Mouse (Mus musculus): ENCODE data around the gene Slc1a7. TPM values are rescaled to one million over a fixed set of nuclear protein-coding genes. Genes with fewer than 3 reads are reported as not detected.

Slc1a7 gene
- total RNA-seq, 4 experiments from 2014 or later = 0.17 to 0.20 TPM; not detected in 2

DNA sequence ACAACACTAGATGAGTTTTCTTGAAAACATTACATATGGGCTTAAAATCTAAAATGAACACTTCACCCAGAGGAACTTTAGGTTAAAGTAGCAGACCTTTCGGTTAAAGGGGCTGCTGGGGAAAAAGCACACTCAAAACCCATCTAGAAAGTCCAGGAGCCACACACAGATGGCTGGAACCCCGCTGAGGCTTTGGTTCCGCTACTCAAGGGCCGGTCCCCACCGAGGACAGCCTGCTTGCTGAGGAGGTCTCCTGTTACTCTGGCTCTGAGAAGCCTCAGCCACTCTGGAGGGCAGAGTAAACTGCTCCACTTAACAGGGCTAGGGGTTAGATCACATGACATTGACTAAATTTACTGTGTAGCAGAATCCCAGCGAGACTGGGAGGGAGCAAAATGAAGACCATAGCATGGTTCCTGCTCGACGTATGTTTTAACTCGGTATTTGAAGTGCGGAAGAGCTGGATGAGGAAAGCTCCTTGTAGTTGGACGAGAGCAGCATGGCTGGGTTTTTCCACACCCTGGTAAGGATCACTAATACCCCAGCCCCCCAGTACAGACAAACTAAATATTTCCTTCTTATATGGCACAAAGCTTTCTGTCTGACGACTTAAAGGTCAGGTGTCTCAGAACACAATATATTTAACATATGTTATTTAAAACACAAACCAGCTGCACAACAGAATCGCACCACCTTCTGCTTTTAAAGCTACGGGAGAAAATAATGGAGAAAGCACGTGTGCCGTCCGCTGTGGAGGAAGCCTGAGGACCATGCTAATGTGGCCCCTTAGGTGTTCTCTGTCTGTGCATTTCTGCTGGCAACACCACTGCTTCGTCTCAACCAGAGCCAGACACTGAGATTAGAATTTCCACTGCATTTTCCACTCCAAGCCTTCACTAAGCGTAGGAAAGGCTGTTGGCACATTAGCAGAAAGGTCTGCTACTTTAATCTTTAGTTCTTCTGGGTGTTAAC, 77.3 kb downstream of the Slc1a7 start:
- no peak for DNase-seq (ENCODE audit: low spot score in 2 of 2)

DNA sequence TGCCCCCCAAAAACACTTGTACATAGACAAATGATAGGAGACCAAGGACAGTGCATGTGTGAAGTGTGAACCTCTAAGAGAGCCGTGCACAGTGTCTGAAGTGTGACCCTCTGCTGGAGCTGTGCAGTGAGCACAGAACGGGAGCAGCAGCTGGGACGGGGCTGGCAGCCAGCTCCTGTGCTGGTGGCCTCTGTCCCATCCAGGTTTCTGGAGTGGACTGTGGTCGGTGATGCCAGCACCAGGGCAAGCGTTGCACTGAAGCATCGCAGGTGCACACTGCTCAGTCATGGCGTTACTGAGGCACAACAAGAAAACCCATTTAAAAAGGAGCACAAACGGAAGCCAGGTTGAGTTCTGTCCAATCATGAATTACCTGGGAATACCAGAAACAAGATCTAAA, 78.0 kb downstream of the Slc1a7 start:
- no peak for DNase-seq (ENCODE audit: low spot score in 2 of 2)

DNA sequence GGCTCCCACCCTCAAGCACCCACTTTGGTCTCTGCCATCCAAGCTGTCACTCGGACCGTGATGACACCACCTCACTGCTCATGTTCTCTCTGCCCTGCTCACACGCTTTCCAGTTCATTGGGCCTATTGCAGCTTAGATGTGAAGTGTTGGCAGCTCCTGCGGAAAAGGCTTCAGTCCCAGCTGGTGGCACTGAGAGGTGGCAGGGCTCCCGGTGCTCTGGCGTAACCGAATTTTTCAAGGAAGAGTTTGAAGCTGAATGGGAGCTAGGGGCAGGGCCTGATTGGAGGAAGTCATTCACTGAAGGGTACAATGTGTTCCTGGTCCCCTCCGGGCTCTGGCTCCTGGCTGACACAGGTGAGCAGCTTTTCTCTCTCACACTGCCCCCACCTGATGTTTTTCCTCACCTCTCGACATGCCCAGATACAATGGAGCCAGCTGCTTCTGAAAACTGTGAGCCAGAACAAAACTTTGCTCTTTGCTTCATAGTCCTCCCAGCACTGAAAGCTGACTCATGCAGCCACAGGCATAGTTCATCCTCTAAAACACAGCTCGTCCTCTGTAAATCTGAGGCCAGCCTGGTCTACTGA, 83.6 kb downstream of the Slc1a7 start:
- DNase-seq (ENCODE audit: low spot score in 2 of 2) = peak in 1 of 2 experiments; percentile 46

- no peak for DNase-seq (ENCODE audit: low spot score in 2 of 2)
Measured at GRCm38 (mm10) chr4:108052673-108053072, 84.5 kb downstream of the Slc1a7 start.

- DNase-seq (ENCODE audit: low spot score in 2 of 2) = no peak
Measured at GRCm38 (mm10) chr4:108055873-108056272, 87.7 kb downstream of the Slc1a7 start.

- DNase-seq (ENCODE audit: low spot score in 2 of 2) = no peak
Measured at GRCm38 (mm10) chr4:108057247-108057646, 89.1 kb downstream of the Slc1a7 start.

DNA sequence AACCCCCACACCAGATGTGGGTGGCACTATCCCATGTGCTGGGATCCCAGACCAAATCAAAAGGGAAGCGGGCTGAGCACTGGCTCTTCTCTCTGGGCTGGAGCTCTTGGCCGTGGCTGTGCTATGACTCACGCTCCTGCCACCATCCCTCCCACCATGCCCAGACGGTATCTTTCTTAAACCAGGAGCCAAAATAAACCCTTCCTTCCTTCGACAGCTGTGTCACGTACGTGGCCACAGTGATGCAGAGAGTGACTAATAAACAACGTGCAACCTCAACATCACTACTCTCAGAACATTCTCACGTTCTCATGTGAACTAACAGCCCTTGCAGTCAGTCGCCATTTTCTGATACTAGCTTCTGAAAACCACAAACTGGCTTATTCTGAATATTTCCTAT, 90.0 kb downstream of the Slc1a7 start:
- peak in 1 of 2 experiments; percentile 23 for DNase-seq (ENCODE audit: low spot score in 2 of 2)

DNA sequence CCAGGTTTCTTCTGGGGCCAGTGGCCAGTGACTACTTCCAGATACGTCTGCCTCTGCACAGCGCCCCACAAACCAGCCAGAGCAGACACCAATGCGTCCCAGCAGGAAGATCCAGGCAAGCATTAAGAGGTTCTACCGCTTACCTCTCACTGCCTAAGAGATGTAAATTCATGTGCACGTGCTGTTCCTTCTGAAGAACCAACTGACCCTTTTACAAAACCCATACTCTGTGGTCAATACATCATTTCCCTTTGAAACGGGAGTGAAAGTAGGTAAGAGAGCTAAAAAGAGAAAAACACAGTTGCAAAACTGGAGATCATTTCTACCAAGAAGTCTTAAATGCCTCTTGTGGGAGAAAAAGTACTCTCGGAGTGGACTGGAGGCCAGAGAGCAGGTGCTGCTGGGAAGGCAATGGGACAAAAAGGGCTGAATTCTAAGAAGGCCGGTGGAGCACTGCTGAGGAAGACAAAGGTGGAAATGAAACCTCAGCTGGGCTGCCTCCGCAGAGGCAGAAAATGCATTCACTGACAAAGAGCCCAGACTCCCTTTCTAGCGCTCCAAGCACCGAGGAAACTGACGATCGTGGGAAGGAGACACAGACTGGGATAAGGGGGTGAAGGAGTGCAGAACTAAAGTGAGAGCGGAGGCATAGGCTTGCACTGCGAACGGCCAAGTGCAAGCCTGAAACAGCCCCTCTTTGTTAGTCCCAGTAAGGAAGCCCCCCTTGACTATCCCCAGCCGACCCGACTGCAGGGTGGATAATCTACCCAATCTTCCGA, 91.7 kb downstream of the Slc1a7 start:
- no peak for DNase-seq (ENCODE audit: low spot score in 2 of 2)

- no peak for DNase-seq (ENCODE audit: low spot score in 2 of 2)
Measured at GRCm38 (mm10) chr4:108060774-108061173, 92.6 kb downstream of the Slc1a7 start.

- DNase-seq (ENCODE audit: low spot score in 2 of 2) = no peak
Measured at GRCm38 (mm10) chr4:108062524-108062923, 94.4 kb downstream of the Slc1a7 start.

Other genes starting within 250 kb of the Slc1a7 start
- gene Lrp8, start 166.1 kb upstream of the Slc1a7 start, total RNA-seq (2022) = 100 to 1,000 TPM in 1 of 4 experiments, 10 to 100 TPM in 3; 82.8 to 103 (median 94.8) TPM
- gene Magoh, start 88.6 kb upstream of the Slc1a7 start, total RNA-seq (2022) = 10 to 100 TPM; 33.5 to 41.2 (median 38.7) TPM
- gene 0610037L13Rik, start 78.5 kb upstream of the Slc1a7 start, total RNA-seq (2022) = 10 to 100 TPM; 54.2 to 71.4 (median 58.9) TPM
- 1 to 10 TPM; 7.5 to 8.4 (median 7.9) TPM for gene Cpt2, start 44.7 kb upstream of the Slc1a7 start, total RNA-seq (2022)
- gene Podn, start 128.1 kb downstream of the Slc1a7 start, total RNA-seq (2022) = 10 to 100 TPM in 2 of 4 experiments, 1 to 10 TPM in 2; 7.6 to 14.2 (median 10.4) TPM
- gene Scp2, start 176.7 kb downstream of the Slc1a7 start, total RNA-seq (2022) = 100 to 1,000 TPM in 3 of 4 experiments, 10 to 100 TPM in 1; 97.6 to 108 (median 103) TPM
- 10 to 100 TPM; 15.3 to 18.7 (median 17.9) TPM for gene Echdc2, start 197.1 kb downstream of the Slc1a7 start, total RNA-seq (2022)
- gene Zyg11a, start 249.7 kb downstream of the Slc1a7 start, total RNA-seq (2022) = not detected

All from layer of hippocampus, adult 8-10 months (tissue).